9 mouse cellular contexts compared by ENCODE assay signal in genomic region chr10:40212443-40213169, GRCm38 (mm10). TPM values are rescaled to one million over a fixed set of nuclear protein-coding genes. Genes with fewer than 3 reads are reported as not detected.
DNase-seq lines count a peak whose midpoint lies in the region; ATAC-seq and TF ChIP-seq lines count a peak whose summit lies in the region.
"Had no signal": no experiment of that assay in that cellular context is flagged by ENCODE, and none has a peak within 500 bp of the region (broad histone marks: within the 10 kb centered on the region; RNA-seq: fewer than 3 reads in every experiment).

No protein-coding gene starts in this region.

- no peaks in the 10 kb centered on the region for H3K36me3 ChIP-seq in heart, embryonic 13.5 days
- H3K36me3 ChIP-seq in kidney, postnatal 0 days (ENCODE audit: insufficient read depth, low read length) = no peaks in the 10 kb centered on the region
- H3K36me3 ChIP-seq in liver, adult 2 months (ENCODE audit: control insufficient read depth, insufficient read depth, low read length) = no peaks in the 10 kb centered on the region
- H3K36me3 ChIP-seq in stomach, embryonic 14.5 days (ENCODE audit: control insufficient read depth, insufficient read depth, low read length) = no peaks in the 10 kb centered on the region

- peak overlapping the region; percentile 19; the same call in 1 of the 2 replicates for H3K4me3 ChIP-seq in heart, embryonic 13.5 days
- H3K4me3 ChIP-seq in kidney, postnatal 0 days (replicated peaks; ENCODE audit: low read depth, low read length) = no peak overlapping the region
- H3K4me3 ChIP-seq in liver, adult 2 months (ENCODE audit: insufficient read depth, low read depth, low read length) = no peak overlapping the region
- no peak overlapping the region for H3K4me3 ChIP-seq in stomach, embryonic 14.5 days (ENCODE audit: low read depth, low read length)
- H3K4me3 ChIP-seq: erythroblast, embryonic 14.5 days had no signal

- H3K27ac ChIP-seq in heart, embryonic 13.5 days (replicated peaks) = no peak overlapping the region
- no peak overlapping the region for H3K27ac ChIP-seq in kidney, postnatal 0 days
- H3K27ac ChIP-seq in liver, adult 2 months (replicated peaks; ENCODE audit: insufficient read depth, low read depth, low read length) = no peak overlapping the region
- H3K27ac ChIP-seq in stomach, embryonic 14.5 days (ENCODE audit: low read length) = no peak overlapping the region

- DNase-seq in CD4-positive, CD25-positive, alpha-beta regulatory T cell, adult 2 months (ENCODE audit: low read depth, low spot score) = peak; percentile 93
- DNase-seq in brain, embryonic 18.5 days (ENCODE audit: low read depth, low spot score) = peak; percentile 47
- peak; percentile 79 for DNase-seq in fibroblast of lung, adult 2 months (ENCODE audit: low read depth)
- DNase-seq in kidney, postnatal 0 days (ENCODE audit: low spot score) = peak; percentile 95
- DNase-seq in liver, adult 2 months (ENCODE audit: extremely low read depth, low read depth, low spot score) = peak; percentile 78
- peak; percentile 96 for DNase-seq in naive thymus-derived CD4-positive, alpha-beta T cell, adult 2 months (ENCODE audit: low read depth)

- 24% methylated on average over 13 of the region's 13 CpGs for WGBS in heart, embryonic 13.5 days
- WGBS in kidney, postnatal 0 days = 38% methylated on average over 13 of the region's 13 CpGs
- WGBS in liver, adult 2 months = 37% methylated on average over 13 of the region's 13 CpGs
- WGBS in stomach, embryonic 14.5 days = 34% methylated on average over 13 of the region's 13 CpGs

- no peak overlapping the region for H3K9ac ChIP-seq in heart, embryonic 13.5 days
- H3K9ac ChIP-seq in kidney, postnatal 0 days (ENCODE audit: low read depth, low read length) = no peak overlapping the region
- no peak overlapping the region for H3K9ac ChIP-seq in liver, adult 2 months (ENCODE audit: low read depth, low read length)
- no peak overlapping the region for H3K9ac ChIP-seq in stomach, embryonic 14.5 days (replicated peaks; ENCODE audit: low read depth, low read length)

- no peaks in the 10 kb centered on the region for H3K4me1 ChIP-seq in heart, embryonic 13.5 days
- H3K4me1 ChIP-seq in kidney, postnatal 0 days (replicated peaks; ENCODE audit: insufficient read depth, low read length) = no peaks in the 10 kb centered on the region
- no peaks in the 10 kb centered on the region for H3K4me1 ChIP-seq in liver, adult 2 months (ENCODE audit: control insufficient read depth, insufficient read depth, low read length)
- no peaks in the 10 kb centered on the region for H3K4me1 ChIP-seq in stomach, embryonic 14.5 days (ENCODE audit: control insufficient read depth, insufficient read depth, low read length)

- ATAC-seq in heart, embryonic 13.5 days (ENCODE audit: extremely low read depth, insufficient number of reproducible peaks, low FRiP score, low TSS enrichment) = peak; percentile 66; the same call in 1 of the 2 replicates
- peak; percentile 93 for ATAC-seq in kidney, postnatal 0 days (replicated peaks; ENCODE audit: low FRiP score, low read depth)
- peak; percentile 85 for ATAC-seq in stomach, embryonic 14.5 days (ENCODE audit: insufficient number of reproducible peaks, insufficient read depth, low FRiP score, low read depth)

- H3K27me3 ChIP-seq in heart, embryonic 13.5 days (replicated peaks) = no peaks in the 10 kb centered on the region
- H3K27me3 ChIP-seq in kidney, postnatal 0 days (ENCODE audit: insufficient read depth, low read length) = no peaks in the 10 kb centered on the region
- H3K27me3 ChIP-seq in liver, adult 2 months (ENCODE audit: control insufficient read depth, insufficient read depth, low read length) = no peaks in the 10 kb centered on the region
- H3K27me3 ChIP-seq in stomach, embryonic 14.5 days (ENCODE audit: control insufficient read depth, insufficient read depth, low read length) = no peaks in the 10 kb centered on the region

- no peaks in the 10 kb centered on the region for H3K9me3 ChIP-seq in heart, embryonic 13.5 days
- no peaks in the 10 kb centered on the region for H3K9me3 ChIP-seq in kidney, postnatal 0 days (replicated peaks; ENCODE audit: low read length)
- H3K9me3 ChIP-seq in stomach, embryonic 14.5 days (ENCODE audit: control insufficient read depth, low read depth, low read length) = no peaks in the 10 kb centered on the region

- H3K79me2 ChIP-seq in liver, adult 2 months (ENCODE audit: control insufficient read depth, insufficient read depth, low read length) = no peaks in the 10 kb centered on the region

- TF ChIP-seq CTCF in kidney, postnatal 0 days (IDR thresholded peaks at IDR 0.05; ENCODE audit: low read depth) = peak; percentile 99
- TF ChIP-seq CTCF in liver, adult 2 months (IDR thresholded peaks at IDR 0.05; ENCODE audit: low read depth, low read length) = peak; percentile 81

- H3K4me2 ChIP-seq in heart, embryonic 13.5 days = peak overlapping the region; percentile 47
- no peak overlapping the region for H3K4me2 ChIP-seq in kidney, postnatal 0 days (ENCODE audit: low read length)
- H3K4me2 ChIP-seq in stomach, embryonic 14.5 days (replicated peaks; ENCODE audit: low read depth, low read length) = no peak overlapping the region

- TF ChIP-seq POLR2A in liver, adult 2 months (IDR thresholded peaks at IDR 0.05; ENCODE audit: extremely low read depth, insufficient read depth, low read length) = no peak

RNA-seq across cellular contexts. Expression of gene Rpf2, which starts 34.2 kb away (rescaled TPM):
- 42.6 and 45.6 TPM in 2 replicates for polyA plus RNA-seq in heart, embryonic 13.5 days (2015; fragmentation: Nextera tagmentation; extraction: Ambion mirVana)
- polyA plus RNA-seq in kidney, postnatal 0 days (2015; fragmentation: Nextera tagmentation; extraction: Ambion mirVana) = 56.8 and 58.9 TPM in 2 replicates
- total RNA-seq in liver, adult 2 months (2014; rRNA removed) = 7.4 and 11.2 TPM in 2 replicates
- polyA plus RNA-seq in liver, adult 2 months (2012; rRNA removed) = 1.7 and 1.8 TPM in 2 replicates
- 54.3 and 57.5 TPM in 2 replicates for polyA plus RNA-seq in stomach, embryonic 14.5 days (2014; fragmentation: Nextera tagmentation; extraction: Ambion mirVana)

RNA-seq across cellular contexts. Expression of gene Gtf3c6, which starts 45.3 kb away (rescaled TPM):
- 73.8 and 78.4 TPM in 2 replicates for polyA plus RNA-seq in heart, embryonic 13.5 days (2015; fragmentation: Nextera tagmentation; extraction: Ambion mirVana)
- polyA plus RNA-seq in kidney, postnatal 0 days (2015; fragmentation: Nextera tagmentation; extraction: Ambion mirVana) = 88.1 and 92.2 TPM in 2 replicates
- 6.5 and 7.7 TPM in 2 replicates for total RNA-seq in liver, adult 2 months (2014; rRNA removed)
- 3.0 and 3.1 TPM in 2 replicates for polyA plus RNA-seq in liver, adult 2 months (2012; rRNA removed)
- polyA plus RNA-seq in stomach, embryonic 14.5 days (2014; fragmentation: Nextera tagmentation; extraction: Ambion mirVana) = 95.6 and 101 TPM in 2 replicates

Comparison
In these comparisons a context has a peak if more than half of its experiments do, and no peak if none do; other contexts are left out.
1. RNA of gene Rpf2, which starts 34.2 kb away (polyA plus RNA-seq): 56.8 to 58.9 TPM in kidney, postnatal 0 days, 54.3 to 57.5 TPM in stomach, embryonic 14.5 days and 42.6 to 45.6 TPM in heart, embryonic 13.5 days; 1.7 to 1.8 TPM in liver, adult 2 months; every median in the first group is over 10 times any median in the second.
2. RNA of gene Gtf3c6, which starts 45.3 kb away (polyA plus RNA-seq): 95.6 to 101 TPM in stomach, embryonic 14.5 days, 88.1 to 92.2 TPM in kidney, postnatal 0 days and 73.8 to 78.4 TPM in heart, embryonic 13.5 days; 3.0 to 3.1 TPM in liver, adult 2 months; every median in the first group is over 10 times any median in the second.
3. Peak in every context shown above with its lines, with median percentiles within 50 percentile points of each other: DNase-seq and ATAC-seq.